Mouse (Mus musculus) heart, embryonic 12.5 days (tissue): ENCODE data around the gene Tubgcp5. TPM values are rescaled to one million over a fixed set of nuclear protein-coding genes. Genes with fewer than 3 reads are reported as not detected.
A peak's percentile ranks its signal among the peaks of the same experiment; 100 is the strongest.

Source experiments
- ATAC-seq: fragments of 200-750 bp; cut with Nextera tagmentation; 2 replicates; pipeline ENCODE4 v1.8.0; 2017; ENCODE audit warnings: moderate TSS enrichment, moderate library complexity; ENCODE audit not compliant: insufficient number of reproducible peaks, low FRiP score
- H3K27ac ChIP-seq: fragments of 300-500 bp; sonication (generic); 2 replicates; pipeline ENCODE4 v1.5.1; 2016; ENCODE audit warnings: mild to moderate bottlenecking, moderate library complexity; ENCODE audit not compliant: poor library complexity, severe bottlenecking
- H3K27me3 ChIP-seq: fragments of 300-500 bp; sonication (generic); replicated peaks from 2 replicates; pipeline ENCODE4 v1.6.1; 2016; ENCODE audit warnings: mild to moderate bottlenecking, moderate library complexity
- H3K36me3 ChIP-seq: fragments of 300-500 bp; sonication (generic); 2 replicates; pipeline ENCODE4 v1.6.1; 2016; ENCODE audit warnings: mild to moderate bottlenecking, moderate library complexity
- H3K4me1 ChIP-seq: fragments of 300-500 bp; sonication (generic); replicated peaks from 2 replicates; pipeline ENCODE4 v1.6.1; 2016; ENCODE audit warnings: mild to moderate bottlenecking
- H3K4me2 ChIP-seq: fragments of 300-500 bp; sonication (generic); 2 replicates; pipeline ENCODE4 v1.6.1; 2016; ENCODE audit warnings: mild to moderate bottlenecking, moderate library complexity
- H3K4me3 ChIP-seq: fragments of 300-500 bp; sonication (generic); 2 replicates; pipeline ENCODE4 v1.5.1; 2016; ENCODE audit warnings: mild to moderate bottlenecking
- H3K9ac ChIP-seq: fragments of 300-500 bp; sonication (generic); 2 replicates; pipeline ENCODE4 v1.6.1; 2016; ENCODE audit warnings: mild to moderate bottlenecking, moderate library complexity
- H3K9me3 ChIP-seq: fragments of 300-500 bp; sonication (generic); replicated peaks from 2 replicates; pipeline ENCODE4 v1.6.1; 2016; ENCODE audit warnings: mild to moderate bottlenecking, moderate library complexity
- WGBS: fragments of 180-500 bp; shearing (Covaris S2); methylation state at CpG from one replicate; pipeline ENCODE4 v1.1.7; 2016; 5-methylcytosine and 5-hydroxymethylcytosine counted together
- polyA plus RNA-seq: library from polyadenylated mRNA; unstranded; fragments of >200 nt; fragmentation: Nextera tagmentation; extraction: Ambion mirVana; gene quantifications from 2 replicates; pipeline ENCODE4 v1.2.1, GENCODE M21; 2016

Tubgcp5 gene
- polyA plus RNA-seq, 1 experiment from 2014 or later = 19.2 TPM

DNA sequence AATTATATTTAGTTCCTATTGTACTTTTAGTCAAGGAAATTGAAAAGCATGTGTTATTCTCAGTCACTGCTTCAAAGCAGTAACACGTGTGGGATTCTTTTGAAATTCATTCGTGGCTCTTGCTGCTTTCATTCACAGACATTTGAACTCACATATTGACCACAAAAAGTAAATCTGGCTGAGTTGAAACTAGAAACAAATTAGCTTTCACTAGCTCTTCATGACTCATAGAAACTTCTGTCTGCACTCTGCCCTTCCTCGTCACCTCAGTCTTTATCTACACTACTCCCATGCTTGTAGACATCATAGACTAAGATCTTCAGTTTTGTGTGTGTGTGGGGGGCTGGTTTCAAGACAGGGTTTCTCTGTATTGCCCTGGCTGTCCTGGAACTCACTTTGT, 6.0 kb downstream of the Tubgcp5 start:
- Histone ChIP-seq H3K9ac (no peak overlapping the region), H3K27ac (no peak overlapping the region), H3K4me2 (no peak overlapping the region), H3K36me3 (peaks cover 61% of the 10 kb centered on the region), H3K9me3 (no peaks in the 10 kb centered on the region), H3K4me1 (peaks cover 3% of the 10 kb centered on the region), H3K4me3 (no peak overlapping the region), H3K27me3 (no peaks in the 10 kb centered on the region)
- WGBS = 90% methylated on average over 3 of the region's 3 CpGs
- no peak for ATAC-seq

DNA sequence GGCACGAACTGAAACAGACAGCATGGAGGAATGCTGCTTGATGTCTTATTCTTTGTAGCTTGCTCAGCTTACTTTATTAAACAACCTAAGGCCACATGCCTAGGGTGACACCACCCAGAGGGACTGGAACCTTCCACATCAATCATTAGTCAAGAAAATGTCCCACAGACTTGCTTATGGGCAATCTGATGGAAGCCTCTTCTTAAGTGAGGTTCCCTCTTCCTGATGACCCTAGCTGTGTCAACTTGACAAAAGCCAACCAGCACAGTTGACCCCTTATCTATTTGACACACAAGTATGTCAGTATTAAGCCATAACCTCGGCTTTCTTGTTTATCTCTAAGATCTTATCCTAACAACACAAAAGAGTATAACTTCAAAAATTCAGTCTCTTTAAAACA, 16.0 kb downstream of the Tubgcp5 start:
- no peaks in the 10 kb centered on the region for H3K9me3 ChIP-seq
- H3K4me2 ChIP-seq = no peak overlapping the region
- 77% methylated on average over 2 of the region's 2 CpGs for WGBS

DNA sequence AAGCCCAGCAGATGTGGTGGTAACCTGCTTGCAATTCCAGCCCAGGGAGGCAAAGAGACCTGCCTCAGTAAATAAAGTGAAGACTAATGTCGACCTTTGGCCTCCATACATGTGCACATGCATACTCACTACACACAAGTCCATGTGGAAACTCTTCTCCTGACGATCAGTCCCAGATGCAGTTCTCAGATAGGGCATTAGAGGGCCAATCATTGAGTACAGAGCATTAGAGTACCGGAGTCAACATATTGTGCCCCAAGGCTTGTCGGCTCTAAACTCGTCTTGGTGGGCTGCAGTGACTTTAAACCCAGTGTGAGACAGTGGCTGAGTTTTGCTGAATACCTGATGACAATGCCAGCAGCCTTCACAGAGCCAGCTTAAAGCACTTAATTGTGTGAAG, 30.5 kb downstream of the Tubgcp5 start:
- no peaks in the 10 kb centered on the region for H3K4me1 ChIP-seq
- H3K4me3 ChIP-seq = no peak overlapping the region
- 86% methylated on average over 5 of the region's 5 CpGs for WGBS
- no peak overlapping the region for H3K9ac ChIP-seq
- ATAC-seq = no peak
- H3K4me2 ChIP-seq = no peak overlapping the region
- H3K9me3 ChIP-seq = no peaks in the 10 kb centered on the region
- H3K36me3 ChIP-seq = peaks cover 87% of the 10 kb centered on the region
- H3K27me3 ChIP-seq = no peaks in the 10 kb centered on the region
- H3K27ac ChIP-seq = no peak overlapping the region

More for the DNA sequence above, 16.0 kb downstream of the Tubgcp5 start:
- Histone ChIP-seq H3K4me1 (no peaks in the 10 kb centered on the region), H3K9ac (no peak overlapping the region), H3K4me3 (no peak overlapping the region), H3K27ac (no peak overlapping the region), H3K27me3 (no peaks in the 10 kb centered on the region), H3K36me3 (peaks cover 77% of the 10 kb centered on the region)
- no peak for ATAC-seq

GRCm38 (mm10) chr7:55827551-55827950, 33.6 kb downstream of the Tubgcp5 start:
- H3K4me3 ChIP-seq = no peak overlapping the region
- no peak overlapping the region for H3K9ac ChIP-seq
- no peaks in the 10 kb centered on the region for H3K4me1 ChIP-seq
- peaks cover 79% of the 10 kb centered on the region for H3K36me3 ChIP-seq
- H3K9me3 ChIP-seq = no peaks in the 10 kb centered on the region
- ATAC-seq = no peak
- H3K27ac ChIP-seq = no peak overlapping the region
- H3K27me3 ChIP-seq = no peaks in the 10 kb centered on the region
- H3K4me2 ChIP-seq = no peak overlapping the region
- 88% methylated on average over 9 of the region's 9 CpGs for WGBS

- 70% methylated on average over 4 of the region's 4 CpGs for whole genome bisulfite sequencing
- no peak overlapping the region for H3K4me3 ChIP-seq
- no peak overlapping the region for H3K27ac ChIP-seq
- H3K9me3 ChIP-seq = no peaks in the 10 kb centered on the region
- no peak overlapping the region for H3K4me2 ChIP-seq
- peaks cover 6% of the 10 kb centered on the region; the same call in 1 of the 2 replicates for H3K4me1 ChIP-seq
- no peak for ATAC-seq
- no peaks in the 10 kb centered on the region for H3K27me3 ChIP-seq
- H3K36me3 ChIP-seq = peaks cover 15% of the 10 kb centered on the region
- no peak overlapping the region for H3K9ac ChIP-seq
Observed at GRCm38 (mm10) chr7:55836877-55837276, 42.9 kb downstream of the Tubgcp5 start.

DNA sequence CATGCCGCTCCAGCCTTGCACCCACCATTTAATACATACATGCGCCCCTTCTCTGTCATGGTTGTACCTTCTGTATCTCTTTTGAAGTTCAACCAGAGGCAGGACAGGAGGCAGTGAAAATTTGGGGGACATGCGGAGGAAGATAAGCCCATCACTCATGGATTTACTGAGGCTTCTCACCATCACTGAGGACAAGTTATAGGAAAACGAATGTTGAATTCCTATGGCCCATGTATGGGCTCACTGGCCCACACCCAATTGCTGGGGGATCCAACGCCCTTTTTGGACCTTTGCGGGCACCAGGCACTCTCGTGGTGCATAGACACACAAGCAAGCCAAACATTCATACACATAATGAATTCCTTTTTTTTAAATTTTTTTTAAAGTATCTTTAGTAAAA, 47.5 kb downstream of the Tubgcp5 start, which contains the start of gene Cyfip1:
Gene Cyfip1, plus strand, starts transcription at position 301 of the 400 bp plus-strand sequence.
- ATAC-seq = no peak
- H3K27ac ChIP-seq = peak within 1 kb of the TSS; percentile 96

GRCm38 (mm10) chr7:55841977-55842503, 48.1 kb downstream of the Tubgcp5 start:
- WGBS = under 1% methylated on average over 44 of the region's 47 CpGs
- peak overlapping the region; percentile 95 for H3K9ac ChIP-seq
- H3K4me3 ChIP-seq = peak overlapping the region; percentile 90
- 0 out of 2 replicates have a peak, but pooled peaks cover 3% of the 10 kb centered on the region for H3K36me3 ChIP-seq
- H3K4me1 ChIP-seq = peaks cover 18% of the 10 kb centered on the region
- ATAC-seq = peak; percentile 95
- no peaks in the 10 kb centered on the region for H3K9me3 ChIP-seq
- H3K27me3 ChIP-seq = no peaks in the 10 kb centered on the region
- H3K4me2 ChIP-seq = peak overlapping the region; percentile 96
- peak overlapping the region; percentile 96 for H3K27ac ChIP-seq

More for the DNA sequence above, 47.5 kb downstream of the Tubgcp5 start, which contains the start of gene Cyfip1:
- 0 out of 2 replicates have a peak, but pooled peaks cover 3% of the 10 kb centered on the region for H3K36me3 ChIP-seq
- peaks cover 18% of the 10 kb centered on the region for H3K4me1 ChIP-seq
- H3K27me3 ChIP-seq = no peaks in the 10 kb centered on the region
- no peaks in the 10 kb centered on the region for H3K9me3 ChIP-seq
- H3K9ac ChIP-seq = peak within 1 kb of the TSS; percentile 95
- peak within 1 kb of the TSS; percentile 96 for H3K4me2 ChIP-seq
- WGBS = 51% methylated on average over 7 of the region's 7 CpGs
- H3K4me3 ChIP-seq = peak within 1 kb of the TSS; percentile 90

GRCm38 (mm10) chr7:55842504-55843152, 48.7 kb downstream of the Tubgcp5 start:
- H3K9me3 ChIP-seq = no peaks in the 10 kb centered on the region
- no peaks in the 10 kb centered on the region for H3K27me3 ChIP-seq
- H3K4me2 ChIP-seq = peak overlapping the region; percentile 96
- peak overlapping the region; percentile 95 for H3K9ac ChIP-seq
- 0 out of 2 replicates have a peak, but pooled peaks cover 3% of the 10 kb centered on the region for H3K36me3 ChIP-seq
- peak overlapping the region; percentile 90 for H3K4me3 ChIP-seq
- H3K27ac ChIP-seq = peak overlapping the region; percentile 96
- ATAC-seq = peak; percentile 58
- under 1% methylated on average over 40 of the region's 40 CpGs for WGBS
- peaks cover 18% of the 10 kb centered on the region for H3K4me1 ChIP-seq

DNA sequence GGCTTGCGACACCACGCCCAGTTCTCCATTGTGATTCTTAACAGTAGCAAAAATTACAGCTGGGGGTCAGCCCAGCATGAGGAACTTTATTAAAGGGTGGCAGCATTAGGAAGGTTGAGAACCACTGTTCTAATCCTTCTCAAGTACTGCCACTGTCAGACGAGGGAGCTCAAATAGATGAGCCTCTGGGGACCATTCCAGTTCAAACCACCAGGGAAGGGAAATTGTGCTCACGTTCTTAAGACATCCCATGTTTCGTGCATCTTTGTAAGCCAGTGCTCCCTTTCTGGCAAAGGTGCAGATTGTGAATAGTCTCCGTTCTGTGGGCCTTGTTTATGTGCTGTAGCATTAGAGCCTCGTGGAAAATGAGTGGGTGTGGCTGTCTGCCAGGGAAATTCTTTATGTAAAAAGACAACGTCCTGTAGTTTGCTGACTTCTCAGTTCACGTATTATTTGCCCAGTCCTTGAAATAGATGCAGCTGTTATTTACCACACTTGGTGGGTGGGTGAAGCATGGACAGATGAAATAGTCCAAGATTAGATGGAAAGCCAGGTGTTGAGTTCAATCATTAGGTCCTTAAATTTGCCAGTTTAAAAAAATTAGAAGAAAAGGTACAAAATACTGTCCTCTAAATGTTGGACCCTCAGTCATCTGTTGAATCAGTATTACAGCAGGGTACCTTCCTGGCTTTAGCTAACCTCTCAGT, 52.8 kb downstream of the Tubgcp5 start:
- H3K27ac ChIP-seq = no peak overlapping the region
- H3K36me3 ChIP-seq = 0 out of 2 replicates have a peak, but pooled peaks cover 3% of the 10 kb centered on the region
- WGBS = 72% methylated on average over 9 of the region's 9 CpGs
- H3K4me2 ChIP-seq = no peak overlapping the region
- no peak overlapping the region for H3K9ac ChIP-seq
- H3K9me3 ChIP-seq = no peaks in the 10 kb centered on the region
- H3K4me1 ChIP-seq = peaks cover 26% of the 10 kb centered on the region
- H3K4me3 ChIP-seq = no peak overlapping the region
- H3K27me3 ChIP-seq = no peaks in the 10 kb centered on the region
- no peak for ATAC-seq

- Histone ChIP-seq H3K36me3 (no peaks in the 10 kb centered on the region), H3K27ac (peak overlapping the region; percentile 22; the same call in 1 of the 2 replicates), H3K9me3 (no peaks in the 10 kb centered on the region), H3K9ac (no peak overlapping the region), H3K4me2 (no peak overlapping the region), H3K4me3 (no peak overlapping the region), H3K4me1 (peaks cover 27% of the 10 kb centered on the region), H3K27me3 (no peaks in the 10 kb centered on the region)
- no peak for ATAC-seq
- WGBS = 59% methylated on average over 14 of the region's 14 CpGs
Observed at GRCm38 (mm10) chr7:55849948-55850571, 56.1 kb downstream of the Tubgcp5 start.

- peaks cover 29% of the 10 kb centered on the region for H3K4me1 ChIP-seq
- H3K36me3 ChIP-seq = 0 out of 2 replicates have a peak, but pooled peaks cover 5% of the 10 kb centered on the region
- no peak overlapping the region for H3K9ac ChIP-seq
- H3K4me2 ChIP-seq = no peak overlapping the region
- H3K9me3 ChIP-seq = no peaks in the 10 kb centered on the region
- no peak overlapping the region for H3K4me3 ChIP-seq
- no peaks in the 10 kb centered on the region for H3K27me3 ChIP-seq
- ATAC-seq = no peak
- H3K27ac ChIP-seq = no peak overlapping the region
- 61% methylated on average over 3 of the region's 3 CpGs for WGBS
Observed at GRCm38 (mm10) chr7:55852787-55853186, 58.8 kb downstream of the Tubgcp5 start.
